Mouse (Mus musculus) neural tube, embryonic 13.5 days (tissue): ENCODE data around the gene Gm49369. TPM values are rescaled to one million over a fixed set of nuclear protein-coding genes. Genes with fewer than 3 reads are reported as not detected.

ENCODE experiments used
- polyA plus RNA-seq: library from polyadenylated mRNA; unstranded; fragments of >200 nt; fragmentation: Nextera tagmentation; extraction: Ambion mirVana; gene quantifications from 2 replicates; pipeline ENCODE4 v1.2.1, GENCODE M21; 2015

Gm49369 gene
- polyA plus RNA-seq, 1 experiment from 2014 or later, result 1.9 TPM

Other genes starting within 250 kb of the Gm49369 start
- not detected in 2 replicates for gene Gm39115, start 246.6 kb downstream of the Gm49369 start, polyA plus RNA-seq
- gene Gm45337, start 238.1 kb downstream of the Gm49369 start, polyA plus RNA-seq, result not detected in 2 replicates
- gene Gm29735, start 225.6 kb downstream of the Gm49369 start, polyA plus RNA-seq, result not detected in 2 replicates
- not detected in 2 replicates for gene Gm4553, start 216.9 kb downstream of the Gm49369 start, polyA plus RNA-seq
- not detected in 2 replicates for gene Krtap5-2, start 206.7 kb downstream of the Gm49369 start, polyA plus RNA-seq
- not detected in 2 replicates for gene Gm10153, start 192.3 kb downstream of the Gm49369 start, polyA plus RNA-seq
- gene Krtap5-3, start 181.3 kb downstream of the Gm49369 start, polyA plus RNA-seq, result not detected in 2 replicates
- gene Gm7579, start 170.8 kb downstream of the Gm49369 start, polyA plus RNA-seq, result not detected in 2 replicates
- gene Krtap5-5, start 152.7 kb downstream of the Gm49369 start, polyA plus RNA-seq, result not detected in 2 replicates
- gene Gm40460, start 141.6 kb downstream of the Gm49369 start, polyA plus RNA-seq, result not detected in 2 replicates
- not detected in 2 replicates for gene Gm2431, start 124.3 kb downstream of the Gm49369 start, polyA plus RNA-seq
- gene Gm4559, start 108.3 kb downstream of the Gm49369 start, polyA plus RNA-seq, result not detected in 2 replicates
- not detected in 2 replicates for gene Krtap5-1, start 85.5 kb downstream of the Gm49369 start, polyA plus RNA-seq
- gene Krtap5-4, start 79.1 kb downstream of the Gm49369 start, polyA plus RNA-seq, result not detected in 2 replicates
- gene Ifitm10, start 8.9 kb downstream of the Gm49369 start, polyA plus RNA-seq, result 2.5 and 3.0 TPM in 2 replicates
- 282 and 288 TPM in 2 replicates for gene Ctsd, start 5.4 kb upstream of the Gm49369 start, polyA plus RNA-seq
- 0.39 TPM in 1 of 2 replicates, not detected in the other for gene Syt8, start 52.2 kb upstream of the Gm49369 start, polyA plus RNA-seq
- gene Tnni2, start 59.1 kb upstream of the Gm49369 start, polyA plus RNA-seq, result 2.2 and 8.9 TPM in 2 replicates
- 9.3 and 15.8 TPM in 2 replicates for gene Lsp1, start 78.1 kb upstream of the Gm49369 start, polyA plus RNA-seq
- 2.4 and 8.4 TPM in 2 replicates for gene Tnnt3, start 116.2 kb upstream of the Gm49369 start, polyA plus RNA-seq
- 14.0 and 14.8 TPM in 2 replicates for gene Mrpl23, start 150.0 kb upstream of the Gm49369 start, polyA plus RNA-seq